Mouse (Mus musculus): ENCODE results near the gene Gm572.

DNA sequence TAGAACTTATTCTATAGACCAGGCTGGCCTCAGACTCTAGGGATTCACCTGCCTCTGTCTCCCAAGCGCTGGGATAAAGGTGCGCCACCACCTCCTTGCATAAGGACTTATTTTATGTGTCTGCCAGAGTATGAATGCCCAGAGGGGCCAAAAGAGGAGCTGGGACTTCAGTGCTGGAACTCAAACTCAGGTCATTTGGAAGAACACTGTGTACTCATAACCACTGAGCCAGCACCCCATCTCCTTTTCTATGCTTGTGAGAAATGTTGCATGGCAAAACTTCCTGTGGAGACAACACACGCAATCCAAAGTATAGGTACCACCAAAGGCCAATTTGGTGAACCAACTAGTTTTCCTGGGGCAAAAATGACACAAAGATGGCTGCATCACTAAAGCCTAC, 46.4 kb upstream of the Gm572 start:
- TF ChIP-seq CTCF (IDR thresholded peaks at IDR 0.05; ENCODE audit: borderline replicate concordance, insufficient read depth, low read depth, low read length): no peak
- TF ChIP-seq POLR2A (IDR thresholded peaks at IDR 0.05; ENCODE audit: borderline replicate concordance, insufficient read depth, low read length): no peak
